Mouse (Mus musculus) limb, embryonic 10.5 days (tissue): ENCODE measurements around the gene Aspg. TPM values are rescaled to one million over a fixed set of nuclear protein-coding genes. Genes with fewer than 3 reads are reported as not detected.

Experiments
- DNase-seq: peaks from one replicate; pipeline ENCODE4 v3.0.0-alpha.2; 2017; ENCODE audit warnings: low spot score
- H3K27ac ChIP-seq: fragments of 300-500 bp; sonication (generic); 2 replicates; pipeline ENCODE4 v1.5.1; 2016; ENCODE audit warnings: mild to moderate bottlenecking
- H3K27me3 ChIP-seq: fragments of 300-500 bp; sonication (generic); 2 replicates; pipeline ENCODE4 v1.6.1; 2016; ENCODE audit warnings: low read depth, mild to moderate bottlenecking; ENCODE audit not compliant: poor library complexity, severe bottlenecking
- H3K36me3 ChIP-seq: fragments of 300-500 bp; sonication (generic); 2 replicates; pipeline ENCODE4 v1.6.1; 2016; ENCODE audit warnings: mild to moderate bottlenecking, moderate library complexity
- H3K4me1 ChIP-seq: fragments of 300-500 bp; sonication (generic); 2 replicates; pipeline ENCODE4 v1.6.1; 2016
- H3K4me3 ChIP-seq: fragments of 300-500 bp; sonication (generic); 2 replicates; pipeline ENCODE4 v1.5.1; 2016; ENCODE audit warnings: mild to moderate bottlenecking, moderate library complexity
- H3K9me3 ChIP-seq: fragments of 300-500 bp; sonication (generic); replicated peaks from 2 replicates; pipeline ENCODE4 v1.6.1; 2016; ENCODE audit warnings: mild to moderate bottlenecking
- WGBS: fragments of 180-500 bp; shearing (Covaris S2); methylation state at CpG from one replicate; pipeline ENCODE4 v1.1.7; 2016; 5-methylcytosine and 5-hydroxymethylcytosine counted together
- polyA plus RNA-seq: library from polyadenylated mRNA; unstranded; fragments of >200 nt; fragmentation: Nextera tagmentation; extraction: Ambion mirVana; gene quantifications from 2 replicates; pipeline ENCODE4 v1.2.1, GENCODE M21; 2016

The Aspg gene
- polyA plus RNA-seq, 1 experiment from 2014 or later, result 2.2 TPM

DNA sequence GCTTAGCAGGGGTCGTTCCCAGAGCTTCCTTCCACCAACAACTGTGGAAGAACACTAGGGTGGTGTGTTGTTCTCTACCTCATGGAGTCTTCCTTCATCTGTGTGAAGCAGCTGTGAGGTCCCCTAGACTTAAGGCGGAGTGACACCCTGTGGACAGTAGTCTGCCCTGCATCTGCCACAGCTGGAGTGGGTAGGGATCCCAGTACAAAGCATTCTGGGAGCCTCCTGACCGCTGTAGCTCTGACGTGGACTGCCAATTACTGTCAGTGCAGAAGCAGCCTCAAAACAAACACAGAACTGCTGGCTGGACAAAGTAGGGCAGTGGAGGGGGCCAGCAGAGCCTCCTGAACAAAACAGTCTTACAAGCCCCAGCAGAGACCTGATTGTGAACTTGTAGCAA lies 5.4 kb upstream of the Aspg start:
- no peak for DNase-seq
- peaks cover 7% of the 10 kb centered on the region for H3K4me1 ChIP-seq
- 65% methylated on average over 4 of the region's 4 CpGs for WGBS
- no peak overlapping the region for H3K4me3 ChIP-seq
- no peaks in the 10 kb centered on the region for H3K36me3 ChIP-seq
- no peaks in the 10 kb centered on the region for H3K9me3 ChIP-seq
- peaks cover 4% of the 10 kb centered on the region; the same call in 1 of the 2 replicates for H3K27me3 ChIP-seq
- no peak overlapping the region for H3K27ac ChIP-seq

- Histone ChIP-seq H3K27me3 (peaks cover 25% of the 10 kb centered on the region), H3K36me3 (no peaks in the 10 kb centered on the region), H3K27ac (no peak overlapping the region), H3K4me3 (no peak overlapping the region), H3K9me3 (no peaks in the 10 kb centered on the region), H3K4me1 (peaks cover 21% of the 10 kb centered on the region)
- no peak for DNase-seq
- WGBS, result 86% methylated on average over 5 of the region's 5 CpGs
Measured at GRCm38 (mm10) chr12:112103179-112103578, 3.3 kb upstream of the Aspg start.

DNA sequence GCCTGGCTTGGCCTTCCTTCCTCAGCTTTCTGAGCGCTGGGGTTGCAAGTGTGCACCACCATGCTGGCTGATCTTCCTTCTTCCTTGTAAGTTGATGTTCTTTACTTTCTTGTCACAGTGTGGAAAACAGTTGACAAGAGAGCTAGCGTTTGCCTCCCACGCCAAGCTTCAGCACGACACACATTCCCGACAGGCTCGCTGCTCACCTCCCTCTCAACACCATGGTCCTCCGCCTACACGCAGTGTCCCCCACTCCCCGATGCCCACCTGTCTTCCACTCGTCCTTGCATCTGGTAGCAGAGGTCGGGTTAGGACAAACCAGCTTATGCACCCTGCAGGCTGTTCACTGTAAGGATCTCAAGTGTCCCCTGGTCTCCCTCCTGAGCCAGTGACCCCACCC lies 1.6 kb upstream of the Aspg start:
- H3K27me3 ChIP-seq, result peaks cover 27% of the 10 kb centered on the region
- H3K36me3 ChIP-seq, result no peaks in the 10 kb centered on the region
- WGBS, result 89% methylated on average over 11 of the region's 11 CpGs
- H3K27ac ChIP-seq, result no peak overlapping the region
- peaks cover 21% of the 10 kb centered on the region for H3K4me1 ChIP-seq
- H3K4me3 ChIP-seq, result no peak overlapping the region
- no peak for DNase-seq
- no peaks in the 10 kb centered on the region for H3K9me3 ChIP-seq

- no peak overlapping the region for H3K27ac ChIP-seq
- H3K27me3 ChIP-seq, result peaks cover 38% of the 10 kb centered on the region
- DNase-seq, result no peak
- H3K36me3 ChIP-seq, result no peaks in the 10 kb centered on the region
- 83% methylated on average over 8 of the region's 8 CpGs for WGBS
- no peak overlapping the region for H3K4me3 ChIP-seq
- no peaks in the 10 kb centered on the region for H3K9me3 ChIP-seq
- H3K4me1 ChIP-seq, result peaks cover 19% of the 10 kb centered on the region
Measured at GRCm38 (mm10) chr12:112107685-112108084, 1.2 kb downstream of the Aspg start.

DNA sequence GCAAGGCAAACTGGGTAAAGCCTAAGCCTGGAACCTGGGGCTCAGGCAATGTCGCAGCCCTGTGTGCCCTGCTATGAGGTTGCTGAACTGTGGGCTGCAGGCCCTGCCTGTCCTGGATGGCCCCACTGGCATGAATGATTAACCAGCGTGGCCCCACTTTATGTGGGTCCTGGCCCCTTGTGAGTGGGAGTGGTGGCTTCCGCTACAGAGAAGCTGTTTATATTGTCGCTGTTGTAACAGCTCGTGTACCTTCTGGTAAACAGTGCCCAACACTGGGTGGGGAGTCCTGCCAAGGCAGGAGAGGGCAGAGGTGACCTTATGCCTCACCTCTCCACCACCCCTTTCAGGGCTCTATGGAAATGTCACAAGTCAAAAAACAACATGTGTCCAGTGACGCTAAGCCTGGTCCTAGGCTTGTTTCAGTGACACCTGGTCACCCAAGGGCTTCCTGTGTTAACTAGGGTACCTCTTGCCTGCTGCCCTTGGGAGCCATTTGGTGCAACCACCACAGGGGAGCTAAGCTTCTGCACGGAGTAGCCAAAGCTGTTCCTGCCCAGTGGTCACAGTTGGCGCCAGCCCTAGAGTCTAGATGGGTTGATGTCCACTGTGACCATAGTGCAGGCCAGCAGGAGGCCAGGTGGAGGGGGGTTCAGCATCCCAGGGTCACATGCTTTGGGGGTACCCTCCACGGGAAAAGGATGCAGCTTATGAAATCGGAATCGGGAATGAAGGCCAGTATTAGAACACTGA lies 2.4 kb downstream of the Aspg start:
- no peak for DNase-seq
- H3K27ac ChIP-seq, result no peak overlapping the region
- no peaks in the 10 kb centered on the region for H3K9me3 ChIP-seq
- H3K4me1 ChIP-seq, result peaks cover 25% of the 10 kb centered on the region
- H3K36me3 ChIP-seq, result no peaks in the 10 kb centered on the region
- H3K27me3 ChIP-seq, result peaks cover 38% of the 10 kb centered on the region
- H3K4me3 ChIP-seq, result no peak overlapping the region
- 83% methylated on average over 11 of the region's 11 CpGs for WGBS

- Histone ChIP-seq H3K36me3 (no peaks in the 10 kb centered on the region), H3K9me3 (no peaks in the 10 kb centered on the region), H3K4me1 (peaks cover 25% of the 10 kb centered on the region), H3K4me3 (no peak overlapping the region), H3K27ac (no peak overlapping the region), H3K27me3 (peaks cover 38% of the 10 kb centered on the region)
- DNase-seq, result no peak
- 85% methylated on average over 9 of the region's 9 CpGs for WGBS
Measured at GRCm38 (mm10) chr12:112109701-112110100, 3.2 kb downstream of the Aspg start.

DNA sequence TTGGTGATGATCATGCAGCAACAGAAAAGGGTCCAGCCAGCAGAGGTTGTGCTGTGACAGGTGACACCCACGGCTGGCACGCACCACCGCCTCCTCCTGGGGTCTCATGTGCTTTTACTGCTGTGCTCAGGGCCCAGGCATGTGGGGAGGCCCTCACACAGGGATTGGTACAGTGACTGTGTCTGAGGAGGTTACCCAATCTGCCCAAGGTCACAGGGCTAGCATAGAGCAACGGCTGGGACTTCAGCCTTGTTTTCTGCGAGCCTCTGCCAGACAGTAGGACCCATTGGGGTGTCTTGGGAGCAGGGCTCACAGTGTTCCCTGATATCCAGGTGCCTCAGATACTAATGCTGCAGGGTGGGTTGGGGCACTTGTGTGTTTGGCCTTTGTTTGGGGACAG lies 4.8 kb downstream of the Aspg start:
- no peaks in the 10 kb centered on the region for H3K36me3 ChIP-seq
- no peak for DNase-seq
- peaks cover 36% of the 10 kb centered on the region; the same call in 1 of the 2 replicates for H3K27me3 ChIP-seq
- H3K27ac ChIP-seq, result no peak overlapping the region
- H3K4me3 ChIP-seq, result no peak overlapping the region
- 89% methylated on average over 5 of the region's 5 CpGs for WGBS
- peaks cover 24% of the 10 kb centered on the region for H3K4me1 ChIP-seq
- H3K9me3 ChIP-seq, result no peaks in the 10 kb centered on the region

- Histone ChIP-seq H3K36me3 (no peaks in the 10 kb centered on the region), H3K4me1 (peaks cover 15% of the 10 kb centered on the region), H3K27ac (no peak overlapping the region), H3K27me3 (peaks cover 27% of the 10 kb centered on the region; the same call in 1 of the 2 replicates), H3K4me3 (no peak overlapping the region), H3K9me3 (no peaks in the 10 kb centered on the region)
- whole genome bisulfite sequencing, result 92% methylated on average over 6 of the region's 6 CpGs
- no peak for DNase-seq
Measured at GRCm38 (mm10) chr12:112112235-112112634, 5.8 kb downstream of the Aspg start.

DNA sequence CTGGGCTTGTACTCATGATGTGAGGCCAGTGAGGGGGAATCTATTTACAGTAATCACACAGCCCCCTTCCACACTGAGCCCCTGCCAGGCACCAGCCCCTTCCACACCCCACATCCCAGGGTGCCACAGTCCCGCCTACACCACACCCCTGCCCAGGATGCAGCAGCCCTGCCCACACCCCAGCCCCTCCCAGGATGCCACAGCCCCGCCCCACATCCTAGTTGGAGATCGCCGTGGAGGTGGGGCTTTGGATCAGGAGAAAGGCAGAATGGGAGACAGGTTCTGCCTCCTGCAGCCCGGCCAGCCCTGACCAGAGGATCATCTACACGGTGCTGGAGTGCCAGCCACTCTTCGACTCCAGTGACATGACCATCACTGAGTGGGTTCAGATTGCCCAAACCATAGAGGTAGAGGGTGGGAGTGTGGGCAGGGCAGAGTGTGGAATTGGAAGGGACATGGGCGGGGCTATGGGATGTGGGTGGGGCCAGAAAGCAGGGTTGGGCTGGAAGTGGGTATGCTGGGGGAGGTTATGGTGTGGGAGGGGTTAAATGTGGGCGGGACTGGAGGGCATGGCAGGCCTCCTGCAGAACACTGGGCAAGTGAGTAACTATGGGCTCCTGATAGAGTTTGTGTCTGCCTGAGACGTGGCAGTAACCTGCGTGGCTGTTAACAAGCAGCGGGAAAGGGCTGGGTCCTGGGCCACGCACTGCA lies 6.4 kb downstream of the Aspg start:
- Histone ChIP-seq H3K9me3 (no peaks in the 10 kb centered on the region), H3K27ac (no peak overlapping the region), H3K27me3 (peaks cover 21% of the 10 kb centered on the region; the same call in 1 of the 2 replicates), H3K4me1 (peaks cover 11% of the 10 kb centered on the region), H3K4me3 (no peak overlapping the region), H3K36me3 (no peaks in the 10 kb centered on the region)
- DNase-seq, result no peak
- 16% methylated on average over 13 of the region's 13 CpGs for WGBS

- Histone ChIP-seq H3K4me1 (peaks cover 11% of the 10 kb centered on the region), H3K4me3 (no peak overlapping the region), H3K9me3 (no peaks in the 10 kb centered on the region), H3K27me3 (peaks cover 16% of the 10 kb centered on the region; the same call in 1 of the 2 replicates), H3K27ac (no peak overlapping the region; the same call in 1 of the 2 replicates), H3K36me3 (no peaks in the 10 kb centered on the region)
- WGBS, result 11% methylated on average over 7 of the region's 7 CpGs
- DNase-seq, result peak; percentile 89
Measured at GRCm38 (mm10) chr12:112113710-112114109, 7.2 kb downstream of the Aspg start.

GRCm38 (mm10) chr12:112117006-112117405 lies 10.5 kb downstream of the Aspg start:
- 84% methylated on average over 5 of the region's 5 CpGs for WGBS
- Histone ChIP-seq H3K4me3 (no peak overlapping the region), H3K27me3 (peaks cover 8% of the 10 kb centered on the region; the same call in 1 of the 2 replicates), H3K27ac (no peak overlapping the region), H3K9me3 (no peaks in the 10 kb centered on the region), H3K36me3 (no peaks in the 10 kb centered on the region), H3K4me1 (peaks cover 11% of the 10 kb centered on the region)
- no peak for DNase-seq

GRCm38 (mm10) chr12:112117649-112118048 lies 11.2 kb downstream of the Aspg start:
- H3K9me3 ChIP-seq, result no peaks in the 10 kb centered on the region
- H3K36me3 ChIP-seq, result no peaks in the 10 kb centered on the region
- WGBS, result 81% methylated on average over 7 of the region's 7 CpGs
- 0 out of 2 replicates have a peak, but pooled peaks cover 5% of the 10 kb centered on the region for H3K27me3 ChIP-seq
- H3K27ac ChIP-seq, result no peak overlapping the region
- no peak overlapping the region for H3K4me3 ChIP-seq
- H3K4me1 ChIP-seq, result peaks cover 12% of the 10 kb centered on the region
- no peak for DNase-seq

DNA sequence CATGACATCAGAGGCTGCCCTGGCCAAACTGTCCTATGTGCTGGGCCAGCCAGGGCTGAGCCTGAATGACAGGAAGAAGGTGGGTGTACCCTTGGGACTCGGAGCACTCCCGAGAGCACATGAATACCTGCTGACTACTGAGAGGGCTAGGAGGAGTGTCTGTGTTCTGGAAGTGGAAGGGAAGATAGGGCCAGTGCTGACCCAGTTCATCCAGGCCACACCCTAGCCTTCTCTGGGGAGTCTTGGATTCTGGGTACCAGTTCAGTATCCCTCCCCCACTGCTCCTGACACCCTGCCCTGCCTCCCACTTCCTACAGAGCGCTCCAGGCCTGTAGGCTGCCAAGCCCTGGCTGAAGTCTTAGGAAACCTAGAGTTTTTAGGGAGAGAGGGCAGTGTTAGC lies 14.7 kb downstream of the Aspg start:
- no peak overlapping the region for H3K4me3 ChIP-seq
- DNase-seq, result no peak
- no peaks in the 10 kb centered on the region for H3K9me3 ChIP-seq
- no peaks in the 10 kb centered on the region for H3K27me3 ChIP-seq
- H3K27ac ChIP-seq, result no peak overlapping the region
- H3K4me1 ChIP-seq, result peaks cover 13% of the 10 kb centered on the region
- H3K36me3 ChIP-seq, result no peaks in the 10 kb centered on the region
- 88% methylated on average over 3 of the region's 3 CpGs for WGBS
